Mouse (Mus musculus) brain, embryonic 14.5 days (tissue): ENCODE measurements at regions not wholly inside any gene's neighbourhood (a gene's known extent, or its start where the extent isn't known, plus 50 kb on each side); places are given as distances from the start of the nearest gene placed in this dataset.

Experiments
- CTCF ChIP-seq: fragments of 200-500 bp; IDR thresholded peaks from 2 replicates; pipeline ENCODE4 v1.5.1; 2012; ENCODE audit warnings: inconsistent platforms, mild to moderate bottlenecking, moderate library complexity, borderline replicate concordance; ENCODE audit not compliant: insufficient read depth, insufficient read length; ENCODE audit errors: extremely low read depth
- POLR2A ChIP-seq: fragments of 200-500 bp; IDR thresholded peaks from 2 replicates; pipeline ENCODE4 v1.6.1; 2012; ENCODE audit warnings: mild to moderate bottlenecking, inconsistent platforms, borderline replicate concordance; ENCODE audit not compliant: poor library complexity, insufficient read depth, insufficient read length, severe bottlenecking; ENCODE audit errors: extremely low read depth

GRCm38 (mm10) chr7:40620761-40621160 is 277.4 kb upstream of the Vstm2b start:
- TF ChIP-seq POLR2A, result no peak
- TF ChIP-seq CTCF, result no peak
